Mouse (Mus musculus): ENCODE results near the gene Plin3. TPM values are rescaled to one million over a fixed set of nuclear protein-coding genes. Genes with fewer than 3 reads are reported as not detected.

Plin3 gene
- total and polyA plus RNA-seq, 3 experiments, result 6.6 to 13.1 TPM; not detected in 1

GRCm38 (mm10) chr17:56279481-56280155, 13.1 kb downstream of the Plin3 start:
- Histone ChIP-seq H3K27me3 (ENCODE audit: control insufficient read depth in 1 of 2, insufficient read depth in 2 of 2, low read length in 2 of 2) (no peaks in the 10 kb centered on the region), H3K79me2 (ENCODE audit: control insufficient read depth, insufficient read depth, low read length, poor library complexity) (peaks cover 5% of the 10 kb centered on the region), H3K27ac (ENCODE audit: control insufficient read depth, low read depth, low read length) (no peak overlapping the region), H3K9ac (ENCODE audit: control insufficient read depth, low read depth, low read length, poor library complexity, severe bottlenecking) (no peak overlapping the region), H3K4me3 (ENCODE audit: control insufficient read depth in 1 of 2, insufficient read depth in 1 of 2, low read depth in 2 of 2, low read length in 2 of 2) (no peak overlapping the region), H3K9me3 (replicated peaks; ENCODE audit: insufficient read depth, low read length) (no peaks in the 10 kb centered on the region), H3K4me1 (ENCODE audit: control insufficient read depth in 1 of 2, insufficient read depth in 2 of 2, low read length in 2 of 2) (peaks cover 3 to 17% of the 10 kb centered on the region in 2 experiments; a peak in 3 of 4 replicates), H3K36me3 (ENCODE audit: control insufficient read depth in 1 of 2, insufficient read depth in 2 of 2, low read length in 2 of 2) (peaks cover 0 to 4% of the 10 kb centered on the region in 2 experiments; a peak in 1 of 4 replicates)
- TF ChIP-seq TAL1 (IDR thresholded peaks at IDR 0.05; ENCODE audit: low read length) (no peak), MYB (IDR thresholded peaks at IDR 0.05; ENCODE audit: low read depth, low read length) (no peak), GATA1 (IDR thresholded peaks at IDR 0.05; ENCODE audit: low read depth, low read length) (no peak), MAFK (IDR thresholded peaks at IDR 0.05; ENCODE audit: borderline replicate concordance, low read depth, low read length) (no peak), MYC (IDR thresholded peaks at IDR 0.05; ENCODE audit: low read depth, low read length) (no peak), MAZ (IDR thresholded peaks at IDR 0.05; ENCODE audit: low read depth, low read length) (no peak), NRF1 (IDR thresholded peaks at IDR 0.05; ENCODE audit: insufficient read depth, low read depth, low read length, poor library complexity, severe bottlenecking) (no peak), UBTF (IDR thresholded peaks at IDR 0.05; ENCODE audit: borderline replicate concordance, insufficient read depth, low read depth, low read length) (no peak), TCF12 (IDR thresholded peaks at IDR 0.05; ENCODE audit: low read depth, low read length) (no peak), SMC3 (IDR thresholded peaks at IDR 0.05; ENCODE audit: low read depth, low read length) (no peak), E2F4 (IDR thresholded peaks at IDR 0.05; ENCODE audit: borderline replicate concordance, low read depth, low read length) (no peak), KAT2A (conservative IDR thresholded peaks at IDR 0.05; ENCODE audit: low read depth, low read length) (no peak), RAD21 (IDR thresholded peaks at IDR 0.05; ENCODE audit: low read depth, low read length) (no peak), HCFC1 (IDR thresholded peaks at IDR 0.05; ENCODE audit: low read depth, low read length) (no peak), ZMIZ1 (IDR thresholded peaks at IDR 0.05; ENCODE audit: low read depth, low read length) (no peak), CTCF (IDR thresholded peaks at IDR 0.05 in 2 of 3, conservative IDR thresholded peaks at IDR 0.05 in 1 of 3; ENCODE audit: control insufficient read depth in 1 of 3, insufficient read depth in 1 of 3, low read depth in 2 of 3, low read length in 3 of 3, poor library complexity in 1 of 3, severe bottlenecking in 1 of 3) (no peak), USF1 (IDR thresholded peaks at IDR 0.05; ENCODE audit: low read depth, low read length) (no peak), MEF2A (IDR thresholded peaks at IDR 0.05; ENCODE audit: extremely low read depth, insufficient replicate concordance, low read depth, low read length, poor library complexity, severe bottlenecking) (no peak)
- DNase-seq (ENCODE audit: low read depth, low spot score), result no peak

GRCm38 (mm10) chr17:56278340-56278739, 14.3 kb downstream of the Plin3 start:
- Histone ChIP-seq H3K79me2 (ENCODE audit: control insufficient read depth, insufficient read depth, low read length, poor library complexity) (peaks cover 5% of the 10 kb centered on the region), H3K9ac (ENCODE audit: control insufficient read depth, low read depth, low read length, poor library complexity, severe bottlenecking) (no peak overlapping the region), H3K27ac (ENCODE audit: control insufficient read depth, low read depth, low read length) (no peak overlapping the region), H3K27me3 (ENCODE audit: control insufficient read depth in 1 of 2, insufficient read depth in 2 of 2, low read length in 2 of 2) (no peaks in the 10 kb centered on the region), H3K9me3 (replicated peaks; ENCODE audit: insufficient read depth, low read length) (no peaks in the 10 kb centered on the region), H3K36me3 (ENCODE audit: control insufficient read depth in 1 of 2, insufficient read depth in 2 of 2, low read length in 2 of 2) (peaks cover 0 to 4% of the 10 kb centered on the region in 2 experiments; a peak in 2 of 4 replicates), H3K4me3 (ENCODE audit: control insufficient read depth in 1 of 2, insufficient read depth in 1 of 2, low read depth in 2 of 2, low read length in 2 of 2) (no peak overlapping the region), H3K4me1 (ENCODE audit: control insufficient read depth in 1 of 2, insufficient read depth in 2 of 2, low read length in 2 of 2) (peaks cover 3 to 15% of the 10 kb centered on the region in 2 experiments; a peak in 3 of 4 replicates)
- no peak for DNase-seq (ENCODE audit: low read depth, low spot score)
- TF ChIP-seq CHD1 (IDR thresholded peaks at IDR 0.05; ENCODE audit: low read depth, low read length), result no peak
- TF ChIP-seq UBTF (IDR thresholded peaks at IDR 0.05; ENCODE audit: borderline replicate concordance, insufficient read depth, low read depth, low read length), result no peak
- no peak for TF ChIP-seq NRF1 (IDR thresholded peaks at IDR 0.05; ENCODE audit: insufficient read depth, low read depth, low read length, poor library complexity, severe bottlenecking)
- no peak for TF ChIP-seq CHD2 (IDR thresholded peaks at IDR 0.05; ENCODE audit: low read length)
- TF ChIP-seq KAT2A (conservative IDR thresholded peaks at IDR 0.05; ENCODE audit: low read depth, low read length), result no peak
- TF ChIP-seq RAD21 (IDR thresholded peaks at IDR 0.05; ENCODE audit: low read depth, low read length), result no peak
- no peak for TF ChIP-seq BHLHE40 (IDR thresholded peaks at IDR 0.05; ENCODE audit: borderline replicate concordance, low read depth, low read length)
- no peak for TF ChIP-seq TAL1 (IDR thresholded peaks at IDR 0.05; ENCODE audit: low read length)
- no peak for TF ChIP-seq TBP (IDR thresholded peaks at IDR 0.05; ENCODE audit: low read depth, low read length)
- no peak for TF ChIP-seq RCOR1 (IDR thresholded peaks at IDR 0.05; ENCODE audit: low read depth, low read length)
- TF ChIP-seq USF1 (IDR thresholded peaks at IDR 0.05; ENCODE audit: low read depth, low read length), result no peak
- no peak for TF ChIP-seq POLR2AphosphoS5 (IDR thresholded peaks at IDR 0.05; ENCODE audit: borderline replicate concordance, low read depth, low read length)
- TF ChIP-seq CTCF (IDR thresholded peaks at IDR 0.05 in 2 of 3, conservative IDR thresholded peaks at IDR 0.05 in 1 of 3; ENCODE audit: control insufficient read depth in 1 of 3, insufficient read depth in 1 of 3, low read depth in 2 of 3, low read length in 3 of 3, poor library complexity in 1 of 3, severe bottlenecking in 1 of 3), result no peak
- no peak for TF ChIP-seq NELFE (IDR thresholded peaks at IDR 0.05; ENCODE audit: low read depth, low read length)
- TF ChIP-seq GABPA (IDR thresholded peaks at IDR 0.05; ENCODE audit: low read depth, low read length), result no peak
- no peak for TF ChIP-seq ELF1 (IDR thresholded peaks at IDR 0.05; ENCODE audit: low read depth, low read length)
- no peak for TF ChIP-seq ZKSCAN1 (IDR thresholded peaks at IDR 0.05; ENCODE audit: low read depth, low read length)
- no peak for TF ChIP-seq E2F4 (IDR thresholded peaks at IDR 0.05; ENCODE audit: borderline replicate concordance, low read depth, low read length)

Measured in MEL (cell line).